Mouse (Mus musculus) heart, postnatal 4 days (tissue): ENCODE results near the gene Zfp638. TPM values are rescaled to one million over a fixed set of nuclear protein-coding genes. Genes with fewer than 3 reads are reported as not detected.
"Not testable (repeated sequence)": the region's sequence is repeated elsewhere in the genome, so short reads cannot be mapped to it uniquely, and the experiment has no call there.

Source experiments
- DNase-seq: peaks from one replicate; pipeline ENCODE4 v3.0.0; 2021
- total RNA-seq, 2 experiments: library from RNA; stranded (reverse); gene quantifications; 2 replicates each; pipeline ENCODE4 v1.2.3; 2021

Zfp638 gene
- 10 to 100 TPM; 67.9 to 75.3 TPM for total RNA-seq

GRCm38 (mm10) chr6:83866954-83867597 is at the start of gene Zfp638:
Zfp638 (plus strand) TSS chr6:83867109.
- DNase-seq, result peak; percentile 97

- DNase-seq, result no peak
These were observed 47.9 kb upstream of the Zfp638 start for GRCm38 (mm10) chr6:83818996-83819395.

GRCm38 (mm10) chr6:83820727-83821515 is 46.0 kb upstream of the Zfp638 start:
- no peak for DNase-seq

GRCm38 (mm10) chr6:83821856-83822255 is 45.1 kb upstream of the Zfp638 start:
- DNase-seq, result no peak

- DNase-seq, result peak; percentile 6
These were observed 35.8 kb upstream of the Zfp638 start for GRCm38 (mm10) chr6:83830941-83831605.

- peak; percentile 98 for DNase-seq
These were observed 35.2 kb upstream of the Zfp638 start, which contains the start of gene Paip2b for GRCm38 (mm10) chr6:83831606-83832123. Paip2b (minus strand) TSS chr6:83831741.

GRCm38 (mm10) chr6:83832393-83832792 is 34.5 kb upstream of the Zfp638 start:
- DNase-seq, result not testable (repeated sequence)

- DNase-seq, result no peak
These were observed 30.1 kb upstream of the Zfp638 start for GRCm38 (mm10) chr6:83836826-83837225.

GRCm38 (mm10) chr6:83838046-83838445 is 28.9 kb upstream of the Zfp638 start:
- DNase-seq, result no peak

GRCm38 (mm10) chr6:83840086-83840485 is 26.8 kb upstream of the Zfp638 start:
- DNase-seq, result no peak

- DNase-seq, result no peak
These were observed 22.0 kb upstream of the Zfp638 start for GRCm38 (mm10) chr6:83844913-83845312.

GRCm38 (mm10) chr6:83846141-83846540 is 20.8 kb upstream of the Zfp638 start:
- no peak for DNase-seq

GRCm38 (mm10) chr6:83849446-83849845 is 17.5 kb upstream of the Zfp638 start:
- no peak for DNase-seq

- DNase-seq, result no peak
These were observed 9.4 kb upstream of the Zfp638 start for GRCm38 (mm10) chr6:83857476-83857875.

- peak; percentile 64 for DNase-seq
These were observed 6.9 kb upstream of the Zfp638 start for GRCm38 (mm10) chr6:83860033-83860432.

GRCm38 (mm10) chr6:83863538-83863937 is 3.4 kb upstream of the Zfp638 start:
- no peak for DNase-seq

- DNase-seq, result no peak
These were observed 486 bp upstream of the Zfp638 start for GRCm38 (mm10) chr6:83866423-83866822.

GRCm38 (mm10) chr6:83867598-83868585 is 983 bp downstream of the Zfp638 start:
- peak; percentile 76 for DNase-seq

GRCm38 (mm10) chr6:83879815-83880214 is 12.9 kb downstream of the Zfp638 start:
- DNase-seq, result peak; percentile 66

GRCm38 (mm10) chr6:83886789-83887188 is 19.9 kb downstream of the Zfp638 start:
- no peak for DNase-seq

- no peak for DNase-seq
These were observed 21.9 kb downstream of the Zfp638 start for GRCm38 (mm10) chr6:83888802-83889201.
